In genomic region chr13:74350435-74350906, GRCm38 (mm10) we compare ENCODE assay signal across 8 mouse cellular contexts. TPM values are rescaled to one million over a fixed set of nuclear protein-coding genes. Genes with fewer than 3 reads are reported as not detected.
DNase-seq lines count a peak whose midpoint lies in the region; TF ChIP-seq lines count a peak whose summit lies in the region.

No protein-coding gene starts in this region.

- H3K27me3 ChIP-seq in hindbrain, embryonic 10.5 days (ENCODE audit: insufficient read depth, poor library complexity, severe bottlenecking) = no peaks in the 10 kb centered on the region

- peaks cover 95% of the 10 kb centered on the region for H3K79me2 ChIP-seq in macrophage (ENCODE audit: inconsistent target)

- H3K4me1 ChIP-seq in hindbrain, embryonic 10.5 days (replicated peaks) = peaks cover 18% of the 10 kb centered on the region

- no peak for DNase-seq in layer of hippocampus, adult 2 months (ENCODE audit: low spot score in 2 of 2)
- no peak for DNase-seq in layer of hippocampus, adult 9-11 months
- peak; percentile 29 for DNase-seq in c-Kit-positive CD71-positive TER-119-negative erythroid progenitor cells, embryonic 14.5 days (ENCODE audit: low read depth)
- no peak for DNase-seq in hindbrain, embryonic 10.5 days (ENCODE audit: low spot score)
- no peak for DNase-seq in layer of hippocampus, postnatal 14 days (ENCODE audit: low spot score in 2 of 2)
- no peak for DNase-seq in left cerebral cortex, adult 18-20 months (ENCODE audit: low spot score in 2 of 2)
- DNase-seq in thymus, adult 18-20 months = no peak

- peaks cover 30% of the 10 kb centered on the region for H3K36me3 ChIP-seq in hindbrain, embryonic 10.5 days
- H3K36me3 ChIP-seq in macrophage (ENCODE audit: inconsistent target) = peaks cover 20% of the 10 kb centered on the region

- no peak for TF ChIP-seq CTCF in layer of hippocampus, adult 2 months (conservative IDR thresholded peaks at IDR 0.05)

- no peaks in the 10 kb centered on the region for H3K9me3 ChIP-seq in hindbrain, embryonic 10.5 days

- peak overlapping the region; percentile 91 for H3K4me3 ChIP-seq in layer of hippocampus, adult 2 months
- H3K4me3 ChIP-seq in hindbrain, embryonic 10.5 days = peak overlapping the region; percentile 77
- H3K4me3 ChIP-seq in macrophage (ENCODE audit: inconsistent target) = peak overlapping the region; percentile 83

- peak overlapping the region; percentile 99 for H3K27ac ChIP-seq in layer of hippocampus, adult 2 months
- H3K27ac ChIP-seq in hindbrain, embryonic 10.5 days = peak overlapping the region; percentile 95
- H3K27ac ChIP-seq in macrophage = peak overlapping the region; percentile 75

- 2% methylated on average over 15 of the region's 15 CpGs for WGBS in hindbrain, embryonic 10.5 days
- WGBS in macrophage (ENCODE audit: missing documents) = 2% methylated on average over 14 of the region's 15 CpGs

RNA-seq across cellular contexts. Expression of gene Ccdc127, which starts 0.4 kb away (rescaled TPM):
- total RNA-seq in layer of hippocampus, adult 2 months (2021) = 10 to 100 TPM; 87.5 to 90.4 TPM
- polyA plus RNA-seq in hindbrain, embryonic 10.5 days (2016; fragmentation: Nextera tagmentation; extraction: Ambion mirVana) = 46.2 and 53.9 TPM in 2 replicates
- total RNA-seq in macrophage (2018; cell fraction: chromatin; rRNA removed) = 10 to 100 TPM in 7 of 26 experiments, 1 to 10 TPM in 19; 2.6 to 28.6 (median 7.7) TPM
- total RNA-seq in macrophage (2018; cell fraction: cytosol; rRNA removed) = 10 to 100 TPM; 17.8 to 62.6 (median 37.8) TPM
- 10 to 100 TPM in 23 of 26 experiments, 1 to 10 TPM in 3; 4.4 to 36.1 (median 16.9) TPM for total RNA-seq in macrophage (2018; cell fraction: nucleus; rRNA removed)
- 30.5 to 37.2 TPM (median 31.6 TPM) in 3 replicates for polyA plus RNA-seq in macrophage (2018)
- total RNA-seq in layer of hippocampus, postnatal 14 days (2021) = 10 to 100 TPM; 63.4 to 74.2 TPM
- 10 to 100 TPM; 87.0 to 90.7 TPM for total RNA-seq in left cerebral cortex, adult 18-20 months (2021)

RNA-seq across cellular contexts. Expression of gene Sdha, which starts 0.4 kb away (rescaled TPM):
- total RNA-seq in layer of hippocampus, adult 2 months (2021) = 100 to 1,000 TPM; 306 to 317 TPM
- 221 and 266 TPM in 2 replicates for polyA plus RNA-seq in hindbrain, embryonic 10.5 days (2016; fragmentation: Nextera tagmentation; extraction: Ambion mirVana)
- total RNA-seq in macrophage (2018; cell fraction: chromatin; rRNA removed) = 100 to 1,000 TPM in 25 of 26 experiments, 10 to 100 TPM in 1; 89.7 to 283 (median 164) TPM
- 100 to 1,000 TPM; 125 to 185 (median 161) TPM for total RNA-seq in macrophage (2018; cell fraction: cytosol; rRNA removed)
- total RNA-seq in macrophage (2018; cell fraction: nucleus; rRNA removed) = 100 to 1,000 TPM; 107 to 234 (median 158) TPM
- polyA plus RNA-seq in macrophage (2018) = 152 to 201 TPM (median 158 TPM) in 3 replicates
- 100 to 1,000 TPM; 280 to 283 TPM for total RNA-seq in layer of hippocampus, postnatal 14 days (2021)
- 100 to 1,000 TPM; 350 to 353 TPM for total RNA-seq in left cerebral cortex, adult 18-20 months (2021)

RNA-seq across cellular contexts. Expression of gene Lrrc14b, which starts 13.3 kb away (rescaled TPM):
- not detected for total RNA-seq in layer of hippocampus, adult 2 months (2021)
- polyA plus RNA-seq in hindbrain, embryonic 10.5 days (2016; fragmentation: Nextera tagmentation; extraction: Ambion mirVana) = not detected in 2 replicates
- 10 to 100 TPM in 4 of 26 experiments, 1 to 10 TPM in 11, under 1 TPM in 9, not detected in 2; 0.29 to 21.3 (median 2.0) TPM for total RNA-seq in macrophage (2018; cell fraction: chromatin; rRNA removed)
- total RNA-seq in macrophage (2018; cell fraction: cytosol; rRNA removed) = 10 to 100 TPM in 19 of 26 experiments, 1 to 10 TPM in 7; 5.0 to 29.2 (median 15.8) TPM
- total RNA-seq in macrophage (2018; cell fraction: nucleus; rRNA removed) = 10 to 100 TPM in 10 of 26 experiments, 1 to 10 TPM in 16; 1.2 to 36.2 (median 9.5) TPM
- polyA plus RNA-seq in macrophage (2018) = 1.4 to 24.9 TPM (median 11.7 TPM) in 3 replicates
- under 1 TPM in 1 of 2 experiments, not detected in 1; 0.14 TPM for total RNA-seq in layer of hippocampus, postnatal 14 days (2021)
- total RNA-seq in left cerebral cortex, adult 18-20 months (2021) = under 1 TPM in 1 of 2 experiments, not detected in 1; 0.19 TPM

RNA-seq across cellular contexts. Expression of gene Pdcd6, which starts 33.1 kb away (rescaled TPM):
- 10 to 100 TPM; 70.8 to 77.4 TPM for total RNA-seq in layer of hippocampus, adult 2 months (2021)
- polyA plus RNA-seq in hindbrain, embryonic 10.5 days (2016; fragmentation: Nextera tagmentation; extraction: Ambion mirVana) = 128 and 131 TPM in 2 replicates
- total RNA-seq in macrophage (2018; cell fraction: chromatin; rRNA removed) = 10 to 100 TPM; 39.5 to 92.3 (median 73.8) TPM
- total RNA-seq in macrophage (2018; cell fraction: cytosol; rRNA removed) = 100 to 1,000 TPM in 3 of 26 experiments, 10 to 100 TPM in 23; 71.5 to 109 (median 86.7) TPM
- total RNA-seq in macrophage (2018; cell fraction: nucleus; rRNA removed) = 10 to 100 TPM; 29.2 to 77.8 (median 58.3) TPM
- polyA plus RNA-seq in macrophage (2018) = 71.3 to 129 TPM (median 111 TPM) in 3 replicates
- 10 to 100 TPM; 72.6 to 73.5 TPM for total RNA-seq in layer of hippocampus, postnatal 14 days (2021)
- total RNA-seq in left cerebral cortex, adult 18-20 months (2021) = 10 to 100 TPM; 79.6 to 79.7 TPM

RNA-seq across cellular contexts. Expression of gene Zfp72, which starts 40.2 kb away (rescaled TPM):
- total RNA-seq in layer of hippocampus, adult 2 months (2021) = 1 to 10 TPM; 6.0 to 6.5 TPM
- 4.1 and 4.9 TPM in 2 replicates for polyA plus RNA-seq in hindbrain, embryonic 10.5 days (2016; fragmentation: Nextera tagmentation; extraction: Ambion mirVana)
- 1 to 10 TPM in 16 of 26 experiments, under 1 TPM in 10; 0.25 to 5.5 (median 1.7) TPM for total RNA-seq in macrophage (2018; cell fraction: chromatin; rRNA removed)
- total RNA-seq in macrophage (2018; cell fraction: cytosol; rRNA removed) = 1 to 10 TPM in 19 of 26 experiments, under 1 TPM in 7; 0.19 to 3.4 (median 2.2) TPM
- 1 to 10 TPM in 15 of 26 experiments, under 1 TPM in 11; 0.16 to 6.6 (median 1.4) TPM for total RNA-seq in macrophage (2018; cell fraction: nucleus; rRNA removed)
- 2.0 to 2.5 TPM (median 2.4 TPM) in 3 replicates for polyA plus RNA-seq in macrophage (2018)
- total RNA-seq in layer of hippocampus, postnatal 14 days (2021) = 1 to 10 TPM; 3.5 to 5.1 TPM
- total RNA-seq in left cerebral cortex, adult 18-20 months (2021) = 1 to 10 TPM; 5.2 to 5.3 TPM
